Mouse (Mus musculus): ENCODE measurements at regions not wholly inside any gene's neighbourhood (a gene's known extent, or its start where the extent isn't known, plus 50 kb on each side); places are given as distances from the start of the nearest gene placed in this dataset.
"Not testable (repeated sequence)": the region's sequence is repeated elsewhere in the genome, so short reads cannot be mapped to it uniquely, and the experiment has no call there.

GRCm38 (mm10) chrX:157107747-157108146 is 307.4 kb downstream of the Phex start:
- no peaks in the 10 kb centered on the region for H3K36me3 ChIP-seq (ENCODE audit: control insufficient read depth, insufficient read depth)
- no peak overlapping the region for H3K4me3 ChIP-seq (ENCODE audit: low read depth, low read length)
- ATAC-seq = no peak
- H3K4me1 ChIP-seq (replicated peaks; ENCODE audit: control insufficient read depth, insufficient read depth, low read length) = no peaks in the 10 kb centered on the region
- no peak overlapping the region for H3K4me2 ChIP-seq (replicated peaks; ENCODE audit: low read depth)
- TF ChIP-seq CTCF (IDR thresholded peaks at IDR 0.05; ENCODE audit: low read depth) = no peak
- no peaks in the 10 kb centered on the region for H3K27me3 ChIP-seq (replicated peaks; ENCODE audit: control insufficient read depth, insufficient read depth, low read length)
- no peak overlapping the region for H3K27ac ChIP-seq (ENCODE audit: low read depth, low read length)
- no peaks in the 10 kb centered on the region for H3K9me3 ChIP-seq (ENCODE audit: control insufficient read depth)
- no peak overlapping the region for H3K9ac ChIP-seq (ENCODE audit: low read depth, low read length)

- H3K27me3 ChIP-seq (replicated peaks; ENCODE audit: control insufficient read depth, insufficient read depth, low read length) = no peaks in the 10 kb centered on the region
- TF ChIP-seq CTCF (IDR thresholded peaks at IDR 0.05; ENCODE audit: low read depth) = no peak
- no peak for ATAC-seq
- H3K27ac ChIP-seq (ENCODE audit: low read depth, low read length) = no peak overlapping the region
- no peaks in the 10 kb centered on the region for H3K36me3 ChIP-seq (ENCODE audit: control insufficient read depth, insufficient read depth)
- no peak overlapping the region for H3K4me3 ChIP-seq (ENCODE audit: low read depth, low read length)
- no peak overlapping the region for H3K9ac ChIP-seq (ENCODE audit: low read depth, low read length)
- no peaks in the 10 kb centered on the region for H3K4me1 ChIP-seq (replicated peaks; ENCODE audit: control insufficient read depth, insufficient read depth, low read length)
- H3K4me2 ChIP-seq (replicated peaks; ENCODE audit: low read depth) = no peak overlapping the region
- H3K9me3 ChIP-seq (ENCODE audit: control insufficient read depth) = no peaks in the 10 kb centered on the region
Measured at GRCm38 (mm10) chrX:157080025-157080424, 335.1 kb downstream of the Phex start.

GRCm38 (mm10) chrX:157079606-157080005 is 335.5 kb downstream of the Phex start:
- Histone ChIP-seq H3K9ac (ENCODE audit: low read depth, low read length) (no peak overlapping the region), H3K36me3 (ENCODE audit: control insufficient read depth, insufficient read depth) (no peaks in the 10 kb centered on the region), H3K4me3 (ENCODE audit: low read depth, low read length) (no peak overlapping the region), H3K27me3 (replicated peaks; ENCODE audit: control insufficient read depth, insufficient read depth, low read length) (no peaks in the 10 kb centered on the region), H3K4me2 (replicated peaks; ENCODE audit: low read depth) (no peak overlapping the region), H3K27ac (ENCODE audit: low read depth, low read length) (no peak overlapping the region), H3K4me1 (replicated peaks; ENCODE audit: control insufficient read depth, insufficient read depth, low read length) (no peaks in the 10 kb centered on the region), H3K9me3 (ENCODE audit: control insufficient read depth) (no peaks in the 10 kb centered on the region)
- ATAC-seq = no peak
- no peak for TF ChIP-seq CTCF (IDR thresholded peaks at IDR 0.05; ENCODE audit: low read depth)
- WGBS = 40% methylated on average over 2 of the region's 2 CpGs

DNA sequence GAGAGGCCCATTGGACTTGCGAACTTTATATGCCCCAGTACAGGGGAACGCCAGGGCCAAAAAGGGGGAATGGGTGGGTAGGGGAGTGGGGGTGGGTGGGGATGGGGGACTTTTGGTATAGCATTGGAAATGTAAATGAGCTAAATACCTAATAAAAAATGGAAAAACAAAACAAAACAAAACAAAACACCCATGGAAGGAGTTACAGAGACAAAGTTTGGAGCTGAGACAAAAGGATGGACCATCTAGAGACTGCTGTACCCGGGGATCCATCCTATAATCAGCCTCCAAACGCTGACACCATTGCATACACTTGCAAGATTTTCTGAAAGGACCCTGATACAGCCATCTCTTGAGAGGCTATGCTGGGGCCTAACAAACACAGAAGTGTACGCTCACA is 337.1 kb downstream of the Phex start:
- 88% methylated on average over 3 of the region's 5 CpGs for WGBS

GRCm38 (mm10) chrX:157076193-157076592 is 338.9 kb downstream of the Phex start:
- no peak for ATAC-seq
- no peak for TF ChIP-seq CTCF (IDR thresholded peaks at IDR 0.05; ENCODE audit: low read depth)

More for the DNA sequence above, 337.1 kb downstream of the Phex start:
- ATAC-seq; H3K4me3 ChIP-seq (ENCODE audit: low read depth, low read length); H3K27ac ChIP-seq (ENCODE audit: low read depth, low read length); H3K9me3 ChIP-seq (ENCODE audit: control insufficient read depth); H3K36me3 ChIP-seq (ENCODE audit: control insufficient read depth, insufficient read depth); H3K4me2 ChIP-seq (replicated peaks; ENCODE audit: low read depth); H3K4me1 ChIP-seq (replicated peaks; ENCODE audit: control insufficient read depth, insufficient read depth, low read length); H3K9ac ChIP-seq (ENCODE audit: low read depth, low read length); H3K27me3 ChIP-seq (replicated peaks; ENCODE audit: control insufficient read depth, insufficient read depth, low read length): not testable (repeated sequence)

GRCm38 (mm10) chrX:157051629-157052315 is 363.3 kb downstream of the Phex start:
- Histone ChIP-seq H3K36me3 (ENCODE audit: control insufficient read depth, insufficient read depth) (no peaks in the 10 kb centered on the region), H3K4me1 (replicated peaks; ENCODE audit: control insufficient read depth, insufficient read depth, low read length) (no peaks in the 10 kb centered on the region), H3K27me3 (replicated peaks; ENCODE audit: control insufficient read depth, insufficient read depth, low read length) (no peaks in the 10 kb centered on the region), H3K4me2 (replicated peaks; ENCODE audit: low read depth) (no peak overlapping the region), H3K9me3 (ENCODE audit: control insufficient read depth) (no peaks in the 10 kb centered on the region), H3K27ac (ENCODE audit: low read depth, low read length) (no peak overlapping the region), H3K9ac (ENCODE audit: low read depth, low read length) (no peak overlapping the region), H3K4me3 (ENCODE audit: low read depth, low read length) (no peak overlapping the region)
- 40% methylated on average over 2 of the region's 2 CpGs for WGBS
- no peak for TF ChIP-seq CTCF (IDR thresholded peaks at IDR 0.05; ENCODE audit: low read depth)
- no peak for ATAC-seq

More at GRCm38 (mm10) chrX:157076193-157076592, 338.9 kb downstream of the Phex start:
- no peaks in the 10 kb centered on the region for H3K27me3 ChIP-seq (replicated peaks; ENCODE audit: control insufficient read depth, insufficient read depth, low read length)
- H3K27ac ChIP-seq (ENCODE audit: low read depth, low read length) = no peak overlapping the region
- H3K4me3 ChIP-seq (ENCODE audit: low read depth, low read length) = no peak overlapping the region
- no peaks in the 10 kb centered on the region for H3K9me3 ChIP-seq (ENCODE audit: control insufficient read depth)
- no peaks in the 10 kb centered on the region for H3K4me1 ChIP-seq (replicated peaks; ENCODE audit: control insufficient read depth, insufficient read depth, low read length)
- no peak overlapping the region for H3K9ac ChIP-seq (ENCODE audit: low read depth, low read length)
- no peaks in the 10 kb centered on the region for H3K36me3 ChIP-seq (ENCODE audit: control insufficient read depth, insufficient read depth)
- H3K4me2 ChIP-seq (replicated peaks; ENCODE audit: low read depth) = no peak overlapping the region

DNA sequence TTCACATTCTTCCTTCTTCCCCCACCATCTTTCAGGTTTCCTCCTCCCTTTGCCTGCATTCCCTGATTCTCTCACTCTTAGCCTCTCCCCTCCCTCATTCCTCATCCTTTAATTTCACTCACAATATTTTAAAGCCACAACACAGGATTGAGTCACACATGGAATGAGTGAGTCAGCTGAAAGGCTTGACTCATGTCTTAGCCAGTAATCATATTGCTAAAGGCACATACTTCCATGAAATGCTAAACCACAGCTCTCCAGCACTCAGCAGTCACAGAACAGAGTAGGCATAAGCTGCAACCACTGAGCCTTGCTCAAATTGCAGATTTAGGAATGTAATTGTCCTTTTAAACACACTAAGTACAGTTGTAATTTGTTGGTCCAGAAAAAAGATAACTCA is 386.2 kb downstream of the Phex start:
- H3K4me3 ChIP-seq (ENCODE audit: low read depth, low read length) = no peak overlapping the region
- H3K27me3 ChIP-seq (replicated peaks; ENCODE audit: control insufficient read depth, insufficient read depth, low read length) = no peaks in the 10 kb centered on the region
- no peak overlapping the region for H3K27ac ChIP-seq (ENCODE audit: low read depth, low read length)
- no peaks in the 10 kb centered on the region for H3K9me3 ChIP-seq (ENCODE audit: control insufficient read depth)
- no peak overlapping the region for H3K9ac ChIP-seq (ENCODE audit: low read depth, low read length)
- no peaks in the 10 kb centered on the region for H3K36me3 ChIP-seq (ENCODE audit: control insufficient read depth, insufficient read depth)
- no peak for TF ChIP-seq CTCF (IDR thresholded peaks at IDR 0.05; ENCODE audit: low read depth)
- no peaks in the 10 kb centered on the region for H3K4me1 ChIP-seq (replicated peaks; ENCODE audit: control insufficient read depth, insufficient read depth, low read length)
- no peak for ATAC-seq
- no peak overlapping the region for H3K4me2 ChIP-seq (replicated peaks; ENCODE audit: low read depth)

All from intestine, postnatal 0 days (tissue).